Mouse (Mus musculus) olfactory bulb, adult 2 months (tissue): ENCODE results near the gene Prn. TPM values are rescaled to one million over a fixed set of nuclear protein-coding genes. Genes with fewer than 3 reads are reported as not detected.

Source experiments
- H3K27ac ChIP-seq: fragments of 200-500 bp; 2 replicates; pipeline ENCODE4 v1.5.1; 2012; ENCODE audit warnings: low read depth, low read length; ENCODE audit not compliant: insufficient read depth
- H3K4me1 ChIP-seq: fragments of 200-500 bp; 2 replicates; pipeline ENCODE4 v1.6.1; 2012; ENCODE audit warnings: low read length; ENCODE audit not compliant: control insufficient read depth, insufficient read depth
- H3K4me3 ChIP-seq: fragments of 200-500 bp; 2 replicates; pipeline ENCODE4 v1.5.1; 2012; ENCODE audit warnings: mild to moderate bottlenecking, low read depth, low read length, moderate library complexity; ENCODE audit not compliant: insufficient read depth
- CTCF ChIP-seq: fragments of 200-500 bp; IDR thresholded peaks from 2 replicates; pipeline ENCODE4 v1.5.1; 2012; ENCODE audit warnings: low read depth, mild to moderate bottlenecking, low read length, moderate library complexity; ENCODE audit not compliant: insufficient read depth
- POLR2A ChIP-seq: fragments of 200-500 bp; IDR thresholded peaks from 2 replicates; pipeline ENCODE4 v1.6.1; 2012; ENCODE audit warnings: mild to moderate bottlenecking, low read depth, low read length, moderate library complexity; ENCODE audit not compliant: insufficient read depth
- WGBS: fragments of 180-500 bp; shearing (Covaris S2); methylation state at CpG from one replicate; pipeline ENCODE4 v1.1.7; 2018; 5-methylcytosine and 5-hydroxymethylcytosine counted together
- polyA plus RNA-seq: library from polyadenylated mRNA; stranded (reverse); fragments of >200 nt; gene quantifications from 2 replicates; pipeline ENCODE4 v1.2.4, GENCODE M21; 2012; ENCODE audit warnings: low replicate concordance; ENCODE audit not compliant: missing spikeins, insufficient read depth, insufficient read length

Prn gene
- polyA plus RNA-seq, 1 experiment = not detected

- no peak for TF ChIP-seq CTCF
- TF ChIP-seq POLR2A = no peak
- WGBS = 95% methylated on average over 4 of the region's 4 CpGs
- no peak overlapping the region for H3K4me3 ChIP-seq
These were observed 44.0 kb downstream of the Prn start for GRCm38 (mm10) chr2:131953711-131954110.

GRCm38 (mm10) chr2:131954835-131955234 lies 45.1 kb downstream of the Prn start:
- WGBS = 79% methylated on average over 9 of the region's 9 CpGs
- no peak overlapping the region for H3K27ac ChIP-seq
- H3K4me1 ChIP-seq = peaks cover 10% of the 10 kb centered on the region; the same call in 1 of the 2 replicates
- H3K4me3 ChIP-seq = no peak overlapping the region
- no peak for TF ChIP-seq CTCF
- TF ChIP-seq POLR2A = no peak

More at GRCm38 (mm10) chr2:131953711-131954110, 44.0 kb downstream of the Prn start:
- Histone ChIP-seq H3K27ac (no peak overlapping the region), H3K4me1 (peaks cover 10% of the 10 kb centered on the region; the same call in 1 of the 2 replicates)

DNA sequence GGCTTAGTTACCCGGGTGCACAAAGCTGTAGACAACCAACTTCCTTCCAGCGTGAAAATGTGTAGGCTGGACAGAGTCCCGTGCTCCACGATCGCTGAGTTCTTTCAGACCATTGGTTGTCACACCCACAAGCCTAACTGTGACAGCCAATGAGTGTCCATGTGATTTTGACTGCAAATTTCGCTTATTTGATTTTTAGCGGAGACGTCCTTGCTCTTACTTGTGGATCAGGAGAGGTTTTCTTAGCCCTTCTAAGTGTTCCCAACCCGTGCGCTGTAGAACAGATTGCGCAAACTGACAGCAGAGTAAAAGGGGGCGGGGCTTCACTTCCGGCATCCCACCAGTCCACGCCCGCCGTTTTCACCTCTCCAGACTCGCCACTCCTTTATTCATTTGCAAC lies 45.5 kb downstream of the Prn start:
- 19% methylated on average over 17 of the region's 17 CpGs for WGBS
- TF ChIP-seq POLR2A = no peak
- no peak for TF ChIP-seq CTCF

GRCm38 (mm10) chr2:131956336-131957256 lies 46.8 kb downstream of the Prn start:
- 89% methylated on average over 7 of the region's 7 CpGs for WGBS
- Histone ChIP-seq H3K4me1 (peaks cover 10% of the 10 kb centered on the region; the same call in 1 of the 2 replicates), H3K4me3 (no peak overlapping the region), H3K27ac (no peak overlapping the region)
- TF ChIP-seq POLR2A = no peak
- TF ChIP-seq CTCF = no peak

More for the DNA sequence above, 45.5 kb downstream of the Prn start:
- H3K4me3 ChIP-seq = no peak overlapping the region
- H3K4me1 ChIP-seq = peaks cover 10% of the 10 kb centered on the region; the same call in 1 of the 2 replicates
- no peak overlapping the region for H3K27ac ChIP-seq

DNA sequence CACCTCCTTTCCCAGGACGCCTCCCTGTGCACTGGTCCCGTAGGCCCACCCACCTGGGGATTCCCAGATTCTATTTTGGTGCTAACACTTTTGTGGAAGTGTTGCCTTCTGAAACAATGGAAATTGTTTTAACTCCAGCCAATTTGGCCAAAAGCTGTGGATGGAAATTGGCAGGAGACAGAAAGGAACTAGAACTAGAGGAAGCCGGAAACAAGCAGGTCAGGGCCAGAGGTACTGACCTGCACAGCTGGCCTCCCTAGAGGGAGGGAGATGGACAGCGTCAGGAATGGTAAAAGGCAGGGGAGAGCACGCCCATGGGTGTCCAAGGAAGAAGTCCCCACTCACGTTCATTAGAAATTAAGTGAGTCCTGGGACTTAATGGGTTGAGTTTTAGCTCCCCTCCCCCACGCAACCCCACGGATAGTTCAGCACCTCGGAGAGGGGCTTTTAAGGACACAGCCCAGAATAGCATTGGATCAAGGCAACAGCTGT lies 48.0 kb downstream of the Prn start:
- Histone ChIP-seq H3K4me3 (no peak overlapping the region), H3K27ac (no peak overlapping the region), H3K4me1 (peaks cover 10% of the 10 kb centered on the region; the same call in 1 of the 2 replicates)
- no peak for TF ChIP-seq CTCF
- no peak for TF ChIP-seq POLR2A
- WGBS = 63% methylated on average over 9 of the region's 9 CpGs

- peaks cover 3% of the 10 kb centered on the region; the same call in 1 of the 2 replicates for H3K4me1 ChIP-seq
- 75% methylated on average over 2 of the region's 2 CpGs for WGBS
- no peak for TF ChIP-seq POLR2A
- TF ChIP-seq CTCF = no peak
These were observed 51.9 kb downstream of the Prn start for GRCm38 (mm10) chr2:131961671-131962070.

GRCm38 (mm10) chr2:131970597-131970996 lies 60.8 kb downstream of the Prn start:
- TF ChIP-seq POLR2A (no peak), CTCF (no peak)
- peaks cover 4% of the 10 kb centered on the region; the same call in 1 of the 2 replicates for H3K4me1 ChIP-seq
- no peak overlapping the region for H3K27ac ChIP-seq
- 37% methylated on average over 2 of the region's 2 CpGs for WGBS
- no peak overlapping the region for H3K4me3 ChIP-seq

More at GRCm38 (mm10) chr2:131961671-131962070, 51.9 kb downstream of the Prn start:
- Histone ChIP-seq H3K4me3 (no peak overlapping the region), H3K27ac (no peak overlapping the region)

- 62% methylated on average over 4 of the region's 4 CpGs for WGBS
- TF ChIP-seq CTCF = no peak
- no peak for TF ChIP-seq POLR2A
- Histone ChIP-seq H3K4me1 (peaks cover 4% of the 10 kb centered on the region; the same call in 1 of the 2 replicates), H3K27ac (no peak overlapping the region), H3K4me3 (no peak overlapping the region)
These were observed 61.3 kb downstream of the Prn start for GRCm38 (mm10) chr2:131971098-131971497.

DNA sequence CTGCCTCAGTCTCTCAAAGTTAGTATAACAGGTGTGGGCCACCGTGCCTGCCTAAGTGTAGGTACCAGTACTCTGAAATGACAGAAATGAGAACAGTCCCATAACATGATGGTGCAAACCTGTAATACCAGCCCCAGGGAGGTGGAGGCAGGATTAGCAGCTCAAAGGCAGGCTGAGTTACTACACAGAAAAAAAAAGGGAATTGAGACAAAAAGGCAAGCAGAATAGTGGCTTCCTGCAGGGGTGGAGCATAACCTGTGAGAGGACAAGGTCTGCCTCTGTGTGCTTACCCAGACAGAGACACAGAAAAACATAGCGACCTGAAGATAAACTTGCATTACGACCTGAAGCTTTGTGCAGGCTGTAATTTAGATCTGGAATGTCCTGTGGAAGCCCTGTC lies 66.9 kb downstream of the Prn start:
- H3K27ac ChIP-seq = no peak overlapping the region
- TF ChIP-seq POLR2A = no peak
- TF ChIP-seq CTCF = no peak
- H3K4me3 ChIP-seq = no peak overlapping the region
- WGBS = 87% methylated on average over 3 of the region's 3 CpGs
- H3K4me1 ChIP-seq = no peaks in the 10 kb centered on the region
